Mouse (Mus musculus) lung, postnatal 25 days (tissue): ENCODE data around the gene Abcf3.

Source experiments
- DNase-seq: peaks from one replicate; pipeline ENCODE4 v3.0.0; 2022; ENCODE audit warnings: low spot score

Gene Abcf3

GRCm38 (mm10) chr16:20548096-20548948 is at the start of gene Abcf3:
Gene Abcf3, plus strand, starts transcription at chr16:20548577.
- DNase-seq = peak; percentile 99

- peak; percentile 97 for DNase-seq
Observed at GRCm38 (mm10) chr16:20498677-20499475, 49.5 kb upstream of the Abcf3 start, which contains the start of gene Eif2b5. Gene Eif2b5, plus strand, starts transcription at chr16:20498817.

- DNase-seq = no peak
Observed at GRCm38 (mm10) chr16:20506000-20506399, 42.4 kb upstream of the Abcf3 start.

GRCm38 (mm10) chr16:20509349-20509748 is 39.0 kb upstream of the Abcf3 start:
- peak; percentile 34 for DNase-seq

GRCm38 (mm10) chr16:20511277-20511847 is 37.0 kb upstream of the Abcf3 start:
- DNase-seq = no peak

- DNase-seq = no peak
Observed at GRCm38 (mm10) chr16:20516032-20516431, 32.3 kb upstream of the Abcf3 start.

GRCm38 (mm10) chr16:20516726-20517201 is 31.6 kb upstream of the Abcf3 start, which contains the start of gene Dvl3:
Gene Dvl3, plus strand, starts transcription at chr16:20516982.
- peak; percentile 93 for DNase-seq

GRCm38 (mm10) chr16:20517216-20517615 is 31.2 kb upstream of the Abcf3 start:
- no peak for DNase-seq

GRCm38 (mm10) chr16:20517701-20518374 is 30.5 kb upstream of the Abcf3 start:
- DNase-seq = peak; percentile 35

- DNase-seq = no peak
Observed at GRCm38 (mm10) chr16:20523886-20524285, 24.5 kb upstream of the Abcf3 start.

GRCm38 (mm10) chr16:20528779-20529178 is 19.6 kb upstream of the Abcf3 start:
- no peak for DNase-seq

- DNase-seq = no peak
Observed at GRCm38 (mm10) chr16:20529375-20529774, 19.0 kb upstream of the Abcf3 start.

- no peak for DNase-seq
Observed at GRCm38 (mm10) chr16:20530941-20531340, 17.4 kb upstream of the Abcf3 start.

- DNase-seq = no peak
Observed at GRCm38 (mm10) chr16:20534617-20535295, 13.6 kb upstream of the Abcf3 start.

GRCm38 (mm10) chr16:20535296-20536080 is 12.9 kb upstream of the Abcf3 start, which contains the start of gene Ap2m1:
Gene Ap2m1, plus strand, starts transcription at chr16:20535478.
- peak; percentile 99 for DNase-seq

- no peak for DNase-seq
Observed at GRCm38 (mm10) chr16:20536081-20536665, 12.2 kb upstream of the Abcf3 start.

GRCm38 (mm10) chr16:20537071-20537471 is 11.3 kb upstream of the Abcf3 start:
- DNase-seq = no peak

GRCm38 (mm10) chr16:20537601-20538320 is 10.6 kb upstream of the Abcf3 start:
- no peak for DNase-seq

- DNase-seq = no peak
Observed at GRCm38 (mm10) chr16:20539649-20540048, 8.7 kb upstream of the Abcf3 start.
